Mouse (Mus musculus) layer of hippocampus, postnatal 10 days (tissue): ENCODE data around the gene Sbp. TPM values are rescaled to one million over a fixed set of nuclear protein-coding genes. Genes with fewer than 3 reads are reported as not detected.
A peak's percentile ranks its signal among the peaks of the same experiment; 100 is the strongest.

Source experiments
- DNase-seq, 2 experiments: peaks; one replicate each; pipeline ENCODE4 v3.0.0; 2021; ENCODE audit warnings: low spot score in 2 of 2
- total RNA-seq, 2 experiments: library from RNA; stranded (reverse); gene quantifications; 2 replicates each; pipeline ENCODE4 v1.2.3; 2021

The Sbp gene
- total RNA-seq, 2 experiments from 2014 or later: not detected

GRCm38 (mm10) chr17:23989802-23990201, 48.3 kb downstream of the Sbp start:
- DNase-seq: no peak

- DNase-seq: peak in 1 of 2 experiments; percentile 24
These were observed 51.5 kb downstream of the Sbp start for GRCm38 (mm10) chr17:23992789-23993553.

- peak; percentile 97 to 98 for DNase-seq
These were observed 52.3 kb downstream of the Sbp start for GRCm38 (mm10) chr17:23993559-23994428.

GRCm38 (mm10) chr17:23994667-23995066, 53.2 kb downstream of the Sbp start:
- DNase-seq: no peak

Other genes starting within 250 kb of the Sbp start
- gene 1520401A03Rik, start 218.9 kb upstream of the Sbp start, total RNA-seq: under 1 TPM; 0.13 to 0.62 TPM
- 1 to 10 TPM; 6.7 to 8.3 TPM for gene Pkmyt1, start 215.3 kb upstream of the Sbp start, total RNA-seq
- gene Paqr4, start 200.8 kb upstream of the Sbp start, total RNA-seq: 10 to 100 TPM; 51.8 to 53.1 TPM
- gene Kremen2, start 195.8 kb upstream of the Sbp start, total RNA-seq: under 1 TPM; 0.20 to 0.27 TPM
- 100 to 1,000 TPM; 121 to 123 TPM for gene Flywch1, start 170.1 kb upstream of the Sbp start, total RNA-seq
- 10 to 100 TPM; 26.7 to 27.3 TPM for gene Flywch2, start 155.6 kb upstream of the Sbp start, total RNA-seq
- gene Srrm2, start 151.1 kb upstream of the Sbp start, total RNA-seq: 100 to 1,000 TPM; 516 to 611 TPM
- gene Elob, start 112.5 kb upstream of the Sbp start, total RNA-seq: 100 to 1,000 TPM; 402 to 410 TPM
- not detected for gene Prss33, start 105.6 kb upstream of the Sbp start, total RNA-seq
- under 1 TPM; 0.21 to 0.45 TPM for gene Prss32, start 97.8 kb upstream of the Sbp start, total RNA-seq
- 1 to 10 TPM; 2.2 to 3.1 TPM for gene Prss41, start 97.5 kb upstream of the Sbp start, total RNA-seq
- not detected for gene Prss21, start 73.6 kb upstream of the Sbp start, total RNA-seq
- gene Dcpp1, start 60.8 kb upstream of the Sbp start, total RNA-seq: not detected
- gene Dcpp2, start 60.8 kb upstream of the Sbp start, total RNA-seq: not detected
- not detected for gene Dcpp3, start 24.2 kb upstream of the Sbp start, total RNA-seq
- gene Sbpl, start 13.6 kb downstream of the Sbp start, total RNA-seq: not detected
- under 1 TPM in 1 of 2 experiments, not detected in 1; 0.45 TPM for gene Prss30, start 38.9 kb downstream of the Sbp start, total RNA-seq
- not detected for gene Prss22, start 56.4 kb downstream of the Sbp start, total RNA-seq
- not detected for gene Prss27, start 96.5 kb downstream of the Sbp start, total RNA-seq
- 10 to 100 TPM; 71.8 to 72.0 TPM for gene Kctd5, start 131.8 kb downstream of the Sbp start, total RNA-seq
- 10 to 100 TPM; 78.4 to 90.2 TPM for gene Pdpk1, start 209.3 kb downstream of the Sbp start, total RNA-seq
- gene Amdhd2, start 222.1 kb downstream of the Sbp start, total RNA-seq: 10 to 100 TPM; 33.8 to 40.1 TPM
- gene Atp6v0c, start 228.0 kb downstream of the Sbp start, total RNA-seq: 1,000 to 10,000 TPM; 1,281 to 1,362 TPM